ENCODE assay signal across 25 mouse cellular contexts in the genomic region with DNA sequence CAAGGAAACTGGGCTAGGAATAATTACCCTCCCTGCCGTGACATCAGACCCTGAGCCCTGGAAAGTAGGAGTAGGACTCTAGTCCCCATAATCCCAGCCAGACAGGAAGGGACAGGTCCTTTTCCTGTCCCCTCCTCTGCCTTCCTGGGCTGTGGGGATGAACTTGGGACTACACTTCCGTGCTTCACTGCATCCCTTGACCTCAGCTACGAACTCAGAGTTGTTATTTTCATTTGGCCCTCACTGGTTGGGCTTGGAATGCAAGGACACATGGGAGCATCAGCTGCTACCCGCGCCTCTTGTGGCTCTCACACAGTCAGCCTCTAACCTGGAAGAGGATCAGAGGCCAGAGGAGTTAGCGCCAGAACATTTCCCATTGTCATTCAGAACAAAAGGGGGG. TPM values are rescaled to one million over a fixed set of nuclear protein-coding genes. Genes with fewer than 3 reads are reported as not detected.
DNase-seq lines count a peak whose midpoint lies in the region; ATAC-seq and TF ChIP-seq lines count a peak whose summit lies in the region.
"Had no signal": no experiment of that assay in that cellular context is flagged by ENCODE, and none has a peak within 500 bp of the region (broad histone marks: within the 10 kb centered on the region; RNA-seq: fewer than 3 reads in every experiment).

No protein-coding gene starts in this region.

- no peak for TF ChIP-seq CTCF in gastrocnemius, adult 2 months (IDR thresholded peaks at IDR 0.05)
- no peak for TF ChIP-seq CTCF in heart, postnatal 0 days (IDR thresholded peaks at IDR 0.05; ENCODE audit: low read depth)
- TF ChIP-seq CTCF in lung, postnatal 0 days (IDR thresholded peaks at IDR 0.05) = no peak

- no peak for DNase-seq in gastrocnemius, adult 2 months
- DNase-seq in gastrocnemius, postnatal 36 days = no peak
- DNase-seq in heart, postnatal 0 days (ENCODE audit: low spot score) = no peak
- no peak for DNase-seq in lung, postnatal 0 days (ENCODE audit: low spot score)
- DNase-seq in lung, postnatal 25 days (ENCODE audit: low spot score) = no peak
- no peak for DNase-seq in limb, embryonic 10.5 days (ENCODE audit: low spot score)
- DNase-seq: adrenal gland, postnatal 25 days; cerebellum, adult 9-10 months; lung, adult 2 months; right cerebral cortex, postnatal 4 days; thymus, postnatal 25 days had no signal

- WGBS in heart, postnatal 0 days = 60% methylated on average over 6 of the region's 6 CpGs
- 63% methylated on average over 6 of the region's 6 CpGs for WGBS in heart, embryonic 12.5 days
- 61% methylated on average over 6 of the region's 6 CpGs for WGBS in lung, postnatal 0 days
- 79% methylated on average over 6 of the region's 6 CpGs for WGBS in limb, embryonic 10.5 days
- WGBS in forebrain, embryonic 13.5 days = 75% methylated on average over 6 of the region's 6 CpGs

- H3K36me3 ChIP-seq in heart, postnatal 0 days (replicated peaks; ENCODE audit: control insufficient read depth, insufficient read depth, low read length) = peaks cover 53% of the 10 kb centered on the region
- H3K36me3 ChIP-seq in heart, embryonic 12.5 days = peaks cover 69% of the 10 kb centered on the region
- H3K36me3 ChIP-seq in lung, postnatal 0 days (ENCODE audit: insufficient read depth, low read length) = no peaks in the 10 kb centered on the region
- H3K36me3 ChIP-seq in limb, embryonic 10.5 days = peaks cover 6% of the 10 kb centered on the region; the same call in 1 of the 2 replicates
- no peaks in the 10 kb centered on the region for H3K36me3 ChIP-seq in forebrain, embryonic 13.5 days (ENCODE audit: poor library complexity, severe bottlenecking)
- H3K36me3 ChIP-seq: intestine, embryonic 15.5 days; liver, embryonic 12.5 days; midbrain, embryonic 15.5 days; neural tube, embryonic 12.5 days; stomach, embryonic 15.5 days had no signal

- no peak for ATAC-seq in heart, postnatal 0 days (ENCODE audit: insufficient read depth, low read depth)
- ATAC-seq in heart, embryonic 12.5 days (ENCODE audit: insufficient number of reproducible peaks, low FRiP score) = no peak
- ATAC-seq in lung, postnatal 0 days = peak; percentile 41; the same call in 1 of the 2 replicates
- ATAC-seq in forebrain, embryonic 13.5 days = no peak
- ATAC-seq: forebrain, embryonic 16.5 days; hindbrain, embryonic 16.5 days; intestine, embryonic 15.5 days; liver, embryonic 12.5 days; midbrain, embryonic 15.5 days had no signal

- H3K4me3 ChIP-seq in gastrocnemius, adult 2 months = no peak overlapping the region
- H3K4me3 ChIP-seq in heart, postnatal 0 days (ENCODE audit: low read depth, low read length) = no peak overlapping the region
- no peak overlapping the region for H3K4me3 ChIP-seq in heart, embryonic 12.5 days
- H3K4me3 ChIP-seq in lung, postnatal 0 days (ENCODE audit: low read depth, low read length) = no peak overlapping the region
- H3K4me3 ChIP-seq in limb, embryonic 10.5 days = no peak overlapping the region
- H3K4me3 ChIP-seq in forebrain, embryonic 13.5 days = no peak overlapping the region
- H3K4me3 ChIP-seq: embryonic facial prominence, embryonic 15.5 days; heart, embryonic 15.5 days; hindbrain, embryonic 10.5 days; intestine, embryonic 15.5 days; limb, embryonic 13.5 days; liver, embryonic 12.5 days; midbrain, embryonic 15.5 days; neural tube, embryonic 12.5 days; stomach, embryonic 15.5 days had no signal

- H3K9ac ChIP-seq in heart, postnatal 0 days (replicated peaks; ENCODE audit: low read depth, low read length) = no peak overlapping the region
- H3K9ac ChIP-seq in heart, embryonic 12.5 days = no peak overlapping the region
- no peak overlapping the region for H3K9ac ChIP-seq in lung, postnatal 0 days (replicated peaks; ENCODE audit: low read depth)
- H3K9ac ChIP-seq in forebrain, embryonic 13.5 days = no peak overlapping the region
- H3K9ac ChIP-seq: embryonic facial prominence, embryonic 15.5 days; heart, embryonic 15.5 days; intestine, embryonic 15.5 days; limb, embryonic 13.5 days; liver, embryonic 12.5 days; midbrain, embryonic 15.5 days; neural tube, embryonic 12.5 days; stomach, embryonic 15.5 days had no signal

- H3K27ac ChIP-seq in gastrocnemius, adult 2 months = peak overlapping the region; percentile 65
- H3K27ac ChIP-seq in heart, postnatal 0 days (ENCODE audit: low read depth) = 0 out of 2 replicates have a peak overlapping the region, but pooled peaks have one; percentile 13
- no peak overlapping the region for H3K27ac ChIP-seq in heart, embryonic 12.5 days (ENCODE audit: poor library complexity, severe bottlenecking)
- no peak overlapping the region for H3K27ac ChIP-seq in lung, postnatal 0 days (ENCODE audit: low read length)
- peak overlapping the region; percentile 57; the same call in 1 of the 2 replicates for H3K27ac ChIP-seq in limb, embryonic 10.5 days
- H3K27ac ChIP-seq in forebrain, embryonic 13.5 days = no peak overlapping the region
- H3K27ac ChIP-seq: embryonic facial prominence, embryonic 15.5 days; heart, embryonic 15.5 days; hindbrain, embryonic 10.5 days; intestine, embryonic 15.5 days; limb, embryonic 13.5 days; liver, embryonic 12.5 days; macrophage; midbrain, embryonic 15.5 days; neural tube, embryonic 12.5 days; stomach, embryonic 15.5 days had no signal

- 0 out of 2 replicates have a peak, but pooled peaks cover 2% of the 10 kb centered on the region for H3K4me1 ChIP-seq in heart, postnatal 0 days (ENCODE audit: control insufficient read depth, insufficient read depth)
- H3K4me1 ChIP-seq in heart, embryonic 12.5 days (replicated peaks) = peaks cover 14% of the 10 kb centered on the region
- H3K4me1 ChIP-seq in lung, postnatal 0 days (ENCODE audit: insufficient read depth, low read depth, low read length) = no peaks in the 10 kb centered on the region; the same call in 1 of the 2 replicates
- H3K4me1 ChIP-seq in limb, embryonic 10.5 days = peaks cover 37% of the 10 kb centered on the region
- 0 out of 2 replicates have a peak, but pooled peaks cover 3% of the 10 kb centered on the region for H3K4me1 ChIP-seq in forebrain, embryonic 13.5 days
- H3K4me1 ChIP-seq: intestine, embryonic 15.5 days; liver, embryonic 12.5 days; neural tube, embryonic 12.5 days; stomach, embryonic 15.5 days had no signal

- intact Hi-C loops in gastrocnemius, adult 2 months (cut with DNase I) = no loop called here
- intact Hi-C loops in gastrocnemius, postnatal 36 days (cut with DNase I) = no loop called here

- H3K9me3 ChIP-seq in heart, postnatal 0 days (replicated peaks; ENCODE audit: control insufficient read depth, low read length) = no peaks in the 10 kb centered on the region
- H3K9me3 ChIP-seq in heart, embryonic 12.5 days (replicated peaks) = no peaks in the 10 kb centered on the region
- no peaks in the 10 kb centered on the region for H3K9me3 ChIP-seq in lung, postnatal 0 days (ENCODE audit: low read length)
- H3K9me3 ChIP-seq in limb, embryonic 10.5 days (replicated peaks) = no peaks in the 10 kb centered on the region
- no peaks in the 10 kb centered on the region for H3K9me3 ChIP-seq in forebrain, embryonic 13.5 days (replicated peaks)
- H3K9me3 ChIP-seq: embryonic facial prominence, embryonic 15.5 days; heart, embryonic 15.5 days; hindbrain, embryonic 10.5 days; intestine, embryonic 15.5 days; limb, embryonic 13.5 days; liver, embryonic 12.5 days; midbrain, embryonic 15.5 days; neural tube, embryonic 12.5 days; stomach, embryonic 15.5 days had no signal

- H3K4me2 ChIP-seq in heart, postnatal 0 days (ENCODE audit: low read depth, low read length) = no peak overlapping the region
- no peak overlapping the region for H3K4me2 ChIP-seq in heart, embryonic 12.5 days
- H3K4me2 ChIP-seq in lung, postnatal 0 days (replicated peaks; ENCODE audit: low read depth, low read length) = no peak overlapping the region
- H3K4me2 ChIP-seq in forebrain, embryonic 13.5 days = no peak overlapping the region
- H3K4me2 ChIP-seq: embryonic facial prominence, embryonic 15.5 days; heart, embryonic 15.5 days; intestine, embryonic 15.5 days; limb, embryonic 13.5 days; liver, embryonic 12.5 days; midbrain, embryonic 15.5 days; neural tube, embryonic 12.5 days; stomach, embryonic 15.5 days had no signal

- H3K27me3 ChIP-seq in heart, postnatal 0 days (ENCODE audit: control insufficient read depth, insufficient read depth, low read length) = no peaks in the 10 kb centered on the region
- no peaks in the 10 kb centered on the region for H3K27me3 ChIP-seq in heart, embryonic 12.5 days (replicated peaks)
- no peaks in the 10 kb centered on the region for H3K27me3 ChIP-seq in lung, postnatal 0 days (replicated peaks; ENCODE audit: insufficient read depth, low read length)
- no peaks in the 10 kb centered on the region for H3K27me3 ChIP-seq in limb, embryonic 10.5 days (ENCODE audit: low read depth, poor library complexity, severe bottlenecking)
- H3K27me3 ChIP-seq in forebrain, embryonic 13.5 days = peaks cover 11% of the 10 kb centered on the region
- H3K27me3 ChIP-seq: embryonic facial prominence, embryonic 15.5 days; heart, embryonic 15.5 days; intestine, embryonic 15.5 days; limb, embryonic 13.5 days; liver, embryonic 12.5 days; midbrain, embryonic 15.5 days; neural tube, embryonic 12.5 days; stomach, embryonic 15.5 days had no signal

- no peak for TF ChIP-seq EP300 in heart, postnatal 0 days (IDR thresholded peaks at IDR 0.05; ENCODE audit: low read depth)
- no peak for TF ChIP-seq EP300 in lung, postnatal 0 days (IDR thresholded peaks at IDR 0.05)

RNA-seq across cellular contexts. Expression of gene Akap2, which starts 27.5 kb away (rescaled TPM):
- total RNA-seq in gastrocnemius, adult 2 months (2021) = 10 to 100 TPM; 28.3 to 42.6 TPM
- 10 to 100 TPM; 29.6 to 35.6 TPM for total RNA-seq in gastrocnemius, postnatal 36 days (2021)
- 64.1 and 65.5 TPM in 2 replicates for total RNA-seq in heart, postnatal 0 days (2014; rRNA removed; ENCODE audit: low replicate concordance)
- polyA plus RNA-seq in heart, postnatal 0 days (2015; fragmentation: Nextera tagmentation; extraction: Ambion mirVana) = 33.8 and 37.7 TPM in 2 replicates
- 50.1 and 50.3 TPM in 2 replicates for polyA plus RNA-seq in heart, embryonic 12.5 days (2016; fragmentation: Nextera tagmentation; extraction: Ambion mirVana)
- polyA plus RNA-seq in lung, postnatal 0 days (2015; fragmentation: Nextera tagmentation; extraction: Ambion mirVana) = 112 and 126 TPM in 2 replicates
- 26.5 and 33.3 TPM in 2 replicates for polyA plus RNA-seq in limb, embryonic 10.5 days (2016; fragmentation: Nextera tagmentation; extraction: Ambion mirVana)
- polyA plus RNA-seq in forebrain, embryonic 13.5 days (2015; fragmentation: Nextera tagmentation; extraction: Ambion mirVana) = 7.9 and 8.2 TPM in 2 replicates

Comparison
In these comparisons a context has a peak if more than half of its experiments do, and no peak if none do; other contexts are left out.
1. H3K27ac ChIP-seq: peak in gastrocnemius, adult 2 months (single experiment), heart, postnatal 0 days (single experiment) and limb, embryonic 10.5 days (single experiment); none in heart, embryonic 12.5 days (single experiment), lung, postnatal 0 days (single experiment) and forebrain, embryonic 13.5 days (single experiment).